ENCODE assay signal across 8 mouse cellular contexts in the genomic region with DNA sequence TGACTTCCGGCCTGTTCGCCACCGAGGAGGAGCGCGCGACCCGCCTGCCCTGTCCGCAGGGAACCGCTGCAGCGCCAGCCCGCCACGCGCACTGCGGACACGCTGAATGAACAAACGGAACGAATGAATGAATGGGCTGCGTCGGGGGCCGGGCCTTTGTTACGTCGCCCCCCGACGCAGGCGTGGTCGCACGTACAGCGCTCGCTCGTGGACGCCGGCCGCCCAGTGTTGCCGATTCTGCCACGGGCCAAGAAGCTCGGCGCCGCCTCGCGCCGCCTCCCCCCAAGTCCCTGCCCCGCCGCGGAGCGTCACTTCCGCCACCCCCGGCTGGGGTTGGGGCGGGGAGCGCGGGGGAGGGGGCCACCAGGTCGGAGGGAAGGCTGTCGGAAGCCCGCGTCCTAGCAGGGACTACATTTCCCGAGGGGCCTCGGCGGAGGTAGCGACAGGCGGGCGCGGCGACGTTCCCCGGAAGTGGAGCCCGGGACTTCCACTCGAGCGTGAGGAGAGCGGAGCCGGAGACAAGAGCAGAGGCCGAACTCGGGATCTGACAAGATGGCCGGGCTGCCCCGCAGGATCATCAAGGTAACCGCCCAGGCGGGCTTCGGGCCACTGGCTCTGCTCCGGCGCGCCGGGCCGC. TPM values are rescaled to one million over a fixed set of nuclear protein-coding genes. Genes with fewer than 3 reads are reported as not detected.
A peak's percentile ranks its signal among the peaks of the same experiment; 100 is the strongest.
DNase-seq lines count a peak whose midpoint lies in the region; ATAC-seq lines count a peak whose summit lies in the region.

A gene (plus strand): TSS at position 490 of the 637 bp plus-strand sequence.

- peak; percentile 96 for ATAC-seq in intestine, embryonic 14.5 days (replicated peaks; ENCODE audit: low FRiP score, low TSS enrichment, low read depth)

- H3K9me3 ChIP-seq in intestine, embryonic 14.5 days (ENCODE audit: control insufficient read depth, low read length) = no peaks in the 10 kb centered on the region

- peaks cover 14% of the 10 kb centered on the region for H3K4me1 ChIP-seq in intestine, embryonic 14.5 days (replicated peaks; ENCODE audit: control insufficient read depth, insufficient read depth, low read length)

- DNase-seq in adrenal gland, adult 18-20 months (ENCODE audit: low spot score in 2 of 2) = peak; percentile 96
- DNase-seq in embryo, embryonic 11 days = peak; percentile 99
- DNase-seq in gastrocnemius, postnatal 25 days = peak; percentile 99
- DNase-seq in intestine, embryonic 14.5 days (ENCODE audit: low spot score) = peak; percentile 99
- DNase-seq in left cerebral cortex, postnatal 14 days (ENCODE audit: low spot score in 2 of 2) = peak; percentile 97 to 98
- DNase-seq in mesoderm, embryonic 11.5 days (ENCODE audit: low read depth, low spot score) = peak; percentile 98
- DNase-seq in right cerebral cortex, postnatal 36 days (ENCODE audit: low spot score in 2 of 2) = peak; percentile 97 to 98
- peak; percentile 99 for DNase-seq in yolk sac, embryonic 10.5 days (ENCODE audit: low spot score)

- peak within 1 kb of the TSS; percentile 98 for H3K27ac ChIP-seq in intestine, embryonic 14.5 days (ENCODE audit: low read depth)

- WGBS in intestine, embryonic 14.5 days = under 1% methylated on average over 74 of the region's 81 CpGs

- H3K4me3 ChIP-seq in intestine, embryonic 14.5 days (ENCODE audit: low read depth, low read length) = peak within 1 kb of the TSS; percentile 91

- H3K4me2 ChIP-seq in intestine, embryonic 14.5 days (ENCODE audit: low read length) = peak within 1 kb of the TSS; percentile 75

- intact Hi-C loops in left cerebral cortex, postnatal 14 days (cut with DNase I) = no loop called here

- no peaks in the 10 kb centered on the region for H3K27me3 ChIP-seq in intestine, embryonic 14.5 days (replicated peaks; ENCODE audit: control insufficient read depth, insufficient read depth, low read length)

- 0 out of 2 replicates have a peak, but pooled peaks cover 4% of the 10 kb centered on the region for H3K36me3 ChIP-seq in intestine, embryonic 14.5 days (ENCODE audit: control insufficient read depth, insufficient read depth, low read length)

- H3K9ac ChIP-seq in intestine, embryonic 14.5 days (ENCODE audit: low read length) = peak within 1 kb of the TSS; percentile 95

RNA-seq across cellular contexts. Expression of the gene that starts here (rescaled TPM):
- 100 to 1,000 TPM; 138 to 139 TPM for total RNA-seq in adrenal gland, adult 18-20 months (2021)
- total RNA-seq in gastrocnemius, postnatal 25 days (2021) = 10 to 100 TPM; 66.4 to 73.6 TPM
- 319 and 330 TPM in 2 replicates for polyA plus RNA-seq in intestine, embryonic 14.5 days (2014; fragmentation: Nextera tagmentation; extraction: Ambion mirVana)
- total RNA-seq in left cerebral cortex, postnatal 14 days (2021) = 100 to 1,000 TPM; 202 to 212 TPM

Comparison
In these comparisons a context has a peak if more than half of its experiments do, and no peak if none do; other contexts are left out.
1. Peak in every context shown above with its lines: DNase-seq, ATAC-seq, H3K4me3 ChIP-seq and H3K27ac ChIP-seq.